Mouse (Mus musculus) testis, adult 2 months (tissue): ENCODE measurements around the gene Abhd6. TPM values are rescaled to one million over a fixed set of nuclear protein-coding genes. Genes with fewer than 3 reads are reported as not detected.

Experiments
- H3K27ac ChIP-seq: fragments of 200-500 bp; 2 replicates; pipeline ENCODE4 v1.5.1; 2012; ENCODE audit warnings: low read depth, low read length; ENCODE audit not compliant: control insufficient read depth, insufficient read depth
- H3K27me3 ChIP-seq: fragments of 200-500 bp; 2 replicates; pipeline ENCODE4 v1.6.1; 2012; ENCODE audit warnings: mild to moderate bottlenecking, low read length, moderate library complexity; ENCODE audit not compliant: control insufficient read depth, insufficient read depth
- H3K36me3 ChIP-seq: fragments of 200-500 bp; 2 replicates; pipeline ENCODE4 v1.6.1; 2012; ENCODE audit warnings: mild to moderate bottlenecking, low read length; ENCODE audit not compliant: control insufficient read depth, insufficient read depth
- H3K4me1 ChIP-seq: fragments of 200-500 bp; 2 replicates; pipeline ENCODE4 v1.6.1; 2012; ENCODE audit warnings: low read length; ENCODE audit not compliant: control insufficient read depth, insufficient read depth
- H3K4me3 ChIP-seq: fragments of 200-500 bp; 2 replicates; pipeline ENCODE4 v1.5.1; 2012; ENCODE audit warnings: low read depth, mild to moderate bottlenecking, low read length, moderate library complexity, mixed read lengths; ENCODE audit not compliant: control insufficient read depth
- CTCF ChIP-seq: fragments of 200-500 bp; IDR thresholded peaks from 2 replicates; pipeline ENCODE4 v1.5.1; 2012; ENCODE audit warnings: low read depth, mild to moderate bottlenecking, inconsistent platforms, low read length, moderate library complexity; ENCODE audit not compliant: control insufficient read depth, insufficient read depth, insufficient replicate concordance
- POLR2A ChIP-seq: fragments of 200-500 bp; IDR thresholded peaks from 2 replicates; pipeline ENCODE4 v1.6.1; 2012; ENCODE audit warnings: low read depth, mild to moderate bottlenecking, inconsistent platforms, low read length, moderate library complexity; ENCODE audit not compliant: control insufficient read depth
- polyA plus RNA-seq: library from polyadenylated mRNA; depleted of rRNA; stranded (reverse); fragments of >200 nt; gene quantifications from 2 replicates; pipeline ENCODE4 v1.2.3, GENCODE M21; 2012

Abhd6 gene
- polyA plus RNA-seq, 1 experiment, result 19.5 TPM

- H3K4me1 ChIP-seq, result peaks cover 10% of the 10 kb centered on the region
- H3K27me3 ChIP-seq, result no peaks in the 10 kb centered on the region
- no peaks in the 10 kb centered on the region for H3K36me3 ChIP-seq
- TF ChIP-seq CTCF (peak; percentile 99), POLR2A (peak; percentile 68)
- H3K27ac ChIP-seq, result peak within 1 kb of the TSS; percentile 94
- H3K4me3 ChIP-seq, result peak within 1 kb of the TSS; percentile 92
These were observed 77.5 kb downstream of the Abhd6 start, which contains the start of gene Rpp14 for GRCm38 (mm10) chr14:8080165-8080679. TSS of gene Rpp14 (plus strand) at chr14:8080367.

GRCm38 (mm10) chr14:8080718-8081117, 78.0 kb downstream of the Abhd6 start:
- Histone ChIP-seq H3K4me1 (peaks cover 8% of the 10 kb centered on the region), H3K4me3 (peak overlapping the region; percentile 92), H3K27ac (peak overlapping the region; percentile 94), H3K36me3 (no peaks in the 10 kb centered on the region), H3K27me3 (no peaks in the 10 kb centered on the region)
- TF ChIP-seq CTCF, result no peak
- no peak for TF ChIP-seq POLR2A

- H3K4me3 ChIP-seq, result no peak overlapping the region
- no peak for TF ChIP-seq CTCF
- TF ChIP-seq POLR2A, result no peak
These were observed 80.2 kb downstream of the Abhd6 start for GRCm38 (mm10) chr14:8082949-8083348.

GRCm38 (mm10) chr14:8089016-8089415, 86.3 kb downstream of the Abhd6 start:
- H3K27me3 ChIP-seq, result no peaks in the 10 kb centered on the region
- TF ChIP-seq POLR2A, result no peak
- TF ChIP-seq CTCF, result no peak
- H3K36me3 ChIP-seq, result no peaks in the 10 kb centered on the region
- no peak overlapping the region for H3K4me3 ChIP-seq
- no peaks in the 10 kb centered on the region for H3K4me1 ChIP-seq
- no peak overlapping the region for H3K27ac ChIP-seq

More at GRCm38 (mm10) chr14:8082949-8083348, 80.2 kb downstream of the Abhd6 start:
- H3K27me3 ChIP-seq, result no peaks in the 10 kb centered on the region
- H3K36me3 ChIP-seq, result no peaks in the 10 kb centered on the region
- peaks cover 7% of the 10 kb centered on the region for H3K4me1 ChIP-seq
- no peak overlapping the region for H3K27ac ChIP-seq

GRCm38 (mm10) chr14:8092573-8092972, 89.9 kb downstream of the Abhd6 start:
- Histone ChIP-seq H3K4me3 (no peak overlapping the region), H3K36me3 (no peaks in the 10 kb centered on the region), H3K27me3 (no peaks in the 10 kb centered on the region), H3K4me1 (no peaks in the 10 kb centered on the region; the same call in 1 of the 2 replicates), H3K27ac (no peak overlapping the region)
- TF ChIP-seq POLR2A (no peak), CTCF (no peak)

GRCm38 (mm10) chr14:8093427-8093826, 90.7 kb downstream of the Abhd6 start:
- H3K27me3 ChIP-seq, result no peaks in the 10 kb centered on the region
- TF ChIP-seq POLR2A (no peak), CTCF (no peak)

GRCm38 (mm10) chr14:8094931-8095561, 92.3 kb downstream of the Abhd6 start:
- H3K27ac ChIP-seq, result peak overlapping the region; percentile 84; the same call in 1 of the 2 replicates
- H3K27me3 ChIP-seq, result no peaks in the 10 kb centered on the region
- TF ChIP-seq CTCF, result no peak
- no peak for TF ChIP-seq POLR2A
- no peak overlapping the region for H3K4me3 ChIP-seq
- no peaks in the 10 kb centered on the region for H3K36me3 ChIP-seq
- peaks cover 2% of the 10 kb centered on the region for H3K4me1 ChIP-seq

More at GRCm38 (mm10) chr14:8093427-8093826, 90.7 kb downstream of the Abhd6 start:
- no peaks in the 10 kb centered on the region for H3K36me3 ChIP-seq
- H3K27ac ChIP-seq, result no peak overlapping the region
- peaks cover 2% of the 10 kb centered on the region for H3K4me1 ChIP-seq
- H3K4me3 ChIP-seq, result no peak overlapping the region
